Mouse (Mus musculus) lung, embryonic 14.5 days (tissue): ENCODE data around the gene Rassf4. TPM values are rescaled to one million over a fixed set of nuclear protein-coding genes. Genes with fewer than 3 reads are reported as not detected.

Experiments used
- ATAC-seq: fragments of 200-750 bp; cut with Nextera tagmentation; 2 replicates; pipeline ENCODE4 v1.8.0; 2017; ENCODE audit warnings: mild to moderate bottlenecking, moderate TSS enrichment, moderate library complexity; ENCODE audit not compliant: insufficient read depth
- DNase-seq: peaks from one replicate; pipeline ENCODE4 v3.0.0-alpha.2; 2015
- H3K27ac ChIP-seq: fragments of 300-500 bp; sonication (generic); 2 replicates; pipeline ENCODE4 v1.5.1; 2014; ENCODE audit warnings: low read depth, mild to moderate bottlenecking, moderate library complexity
- H3K27me3 ChIP-seq: fragments of 300-500 bp; sonication (generic); 2 replicates; pipeline ENCODE4 v1.6.1; 2014; ENCODE audit warnings: low read length, control low read depth; ENCODE audit not compliant: insufficient read depth
- H3K36me3 ChIP-seq: fragments of 300-500 bp; sonication (generic); 2 replicates; pipeline ENCODE4 v1.6.1; 2014; ENCODE audit warnings: control low read depth; ENCODE audit not compliant: insufficient read depth
- H3K4me1 ChIP-seq: fragments of 300-500 bp; sonication (generic); 2 replicates; pipeline ENCODE4 v1.6.1; 2014; ENCODE audit warnings: antibody characterized with exemption, control low read depth; ENCODE audit not compliant: insufficient read depth
- H3K4me2 ChIP-seq: fragments of 300-500 bp; sonication (generic); 2 replicates; pipeline ENCODE4 v1.6.1; 2014; ENCODE audit warnings: mild to moderate bottlenecking
- H3K4me3 ChIP-seq: fragments of 300-500 bp; sonication (generic); 2 replicates; pipeline ENCODE4 v1.5.1; 2014; ENCODE audit warnings: low read depth, low read length
- H3K9ac ChIP-seq: fragments of 300-500 bp; sonication (generic); 2 replicates; pipeline ENCODE4 v1.6.1; 2014
- H3K9me3 ChIP-seq: fragments of 300-500 bp; sonication (generic); 2 replicates; pipeline ENCODE4 v1.6.1; 2016; ENCODE audit warnings: low read depth, low read length, control low read depth
- CTCF ChIP-seq: IDR thresholded peaks from 2 replicates; pipeline ENCODE4 v1.5.1; 2016; ENCODE audit warnings: antibody characterized with exemption, low read depth
- WGBS: fragments of 180-500 bp; shearing (Covaris S2); extraction: QIAGEN DNeasy Blood & Tissue Kit; methylation state at CpG from one replicate; pipeline ENCODE4 v1.1.7; 2014; 5-methylcytosine and 5-hydroxymethylcytosine counted together
- polyA plus RNA-seq: library from polyadenylated mRNA; unstranded; fragments of >200 nt; fragmentation: Nextera tagmentation; extraction: Ambion mirVana; gene quantifications from 2 replicates; pipeline ENCODE4 v1.2.1, GENCODE M21; 2014

Rassf4 gene
- polyA plus RNA-seq, 1 experiment from 2014 or later: 5.6 TPM

- no peaks in the 10 kb centered on the region for H3K4me1 ChIP-seq
- no peaks in the 10 kb centered on the region for H3K27me3 ChIP-seq
- DNase-seq (no peak), ATAC-seq (no peak)
- H3K4me3 ChIP-seq: no peak overlapping the region
- H3K36me3 ChIP-seq: no peaks in the 10 kb centered on the region
- H3K9ac ChIP-seq: no peak overlapping the region
- no peak overlapping the region for H3K27ac ChIP-seq
- no peak for TF ChIP-seq CTCF
- H3K4me2 ChIP-seq: no peak overlapping the region
- no peaks in the 10 kb centered on the region for H3K9me3 ChIP-seq
- 79% methylated on average over 3 of the region's 3 CpGs for WGBS
Measured at GRCm38 (mm10) chr6:116664830-116665229, 8.9 kb downstream of the Rassf4 start.

- no peak for DNase-seq
- Histone ChIP-seq H3K9me3 (no peaks in the 10 kb centered on the region), H3K4me2 (no peak overlapping the region), H3K27me3 (no peaks in the 10 kb centered on the region), H3K4me3 (no peak overlapping the region), H3K4me1 (no peaks in the 10 kb centered on the region), H3K36me3 (no peaks in the 10 kb centered on the region), H3K27ac (no peak overlapping the region), H3K9ac (no peak overlapping the region)
- no peak for TF ChIP-seq CTCF
- 75% methylated on average over 6 of the region's 6 CpGs for WGBS
- ATAC-seq: no peak
Measured at GRCm38 (mm10) chr6:116664031-116664430, 9.7 kb downstream of the Rassf4 start.

DNA sequence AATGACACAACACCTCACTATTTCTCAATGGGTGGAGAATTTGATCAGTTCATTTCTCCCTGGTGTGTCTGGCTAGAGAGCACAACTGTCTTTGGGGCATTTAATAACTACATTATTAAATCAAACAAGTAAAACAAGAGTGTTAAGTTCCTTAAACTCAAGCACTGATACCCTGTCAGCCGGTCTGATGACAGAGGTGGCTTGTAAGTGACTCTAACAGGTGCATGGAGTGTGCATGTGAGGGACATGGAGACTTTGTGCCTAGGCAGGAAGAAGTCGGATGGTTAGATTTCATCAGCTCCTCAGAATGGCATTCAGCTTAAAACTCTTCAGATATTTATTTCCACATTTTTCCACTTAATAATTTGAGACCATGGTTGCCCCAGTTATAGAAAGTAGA is 10.4 kb downstream of the Rassf4 start:
- Histone ChIP-seq H3K4me1 (no peaks in the 10 kb centered on the region), H3K9ac (no peak overlapping the region), H3K27ac (no peak overlapping the region), H3K27me3 (no peaks in the 10 kb centered on the region), H3K4me3 (no peak overlapping the region), H3K36me3 (no peaks in the 10 kb centered on the region), H3K4me2 (no peak overlapping the region), H3K9me3 (no peaks in the 10 kb centered on the region)
- no peak for TF ChIP-seq CTCF
- DNase-seq (no peak), ATAC-seq (no peak)
- WGBS: 84% methylated on average over 2 of the region's 2 CpGs

DNA sequence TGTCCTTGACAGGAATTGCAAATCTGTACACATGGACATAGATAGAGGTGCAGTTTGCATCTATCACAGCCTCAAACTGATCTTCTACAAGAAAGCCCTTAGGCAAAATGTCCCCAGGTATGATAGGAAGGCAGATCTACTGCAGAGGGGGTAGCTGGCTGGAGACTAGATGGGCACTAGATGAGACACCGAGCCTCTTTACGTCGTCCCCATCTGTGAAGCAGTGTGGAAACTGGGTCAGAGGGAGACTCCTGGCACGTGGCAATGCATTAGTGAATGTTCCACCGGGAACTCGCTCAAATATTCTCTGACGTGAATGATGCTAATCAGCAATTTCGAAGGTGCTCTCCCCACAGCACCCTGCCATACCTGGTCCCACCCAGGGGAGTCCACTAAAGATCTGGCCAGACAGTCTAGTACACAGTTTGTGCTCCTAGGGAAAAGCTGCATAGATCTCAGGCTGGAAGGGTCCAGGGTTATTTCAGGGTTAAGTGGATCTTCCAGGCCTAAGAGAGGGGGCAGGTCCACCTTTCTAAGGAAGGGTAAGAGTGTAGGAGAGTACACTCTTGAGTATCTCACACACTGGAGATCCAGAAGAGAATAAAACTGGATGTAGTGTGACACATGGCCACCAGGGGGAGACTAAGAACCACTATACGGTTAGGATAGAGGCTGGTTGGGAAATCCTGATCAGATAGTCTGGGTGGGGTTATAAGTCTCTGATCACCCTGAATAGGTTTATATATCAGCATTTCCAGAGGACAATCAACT is 19.9 kb downstream of the Rassf4 start:
- 55% methylated on average over 9 of the region's 9 CpGs for WGBS
- no peak overlapping the region for H3K4me3 ChIP-seq
- no peaks in the 10 kb centered on the region for H3K27me3 ChIP-seq
- no peak overlapping the region for H3K9ac ChIP-seq
- peak; percentile 89 for TF ChIP-seq CTCF
- ATAC-seq (peak; percentile 47; the same call in 1 of the 2 replicates), DNase-seq (peak; percentile 90)
- no peaks in the 10 kb centered on the region for H3K9me3 ChIP-seq
- no peak overlapping the region for H3K27ac ChIP-seq
- no peaks in the 10 kb centered on the region for H3K36me3 ChIP-seq
- no peaks in the 10 kb centered on the region for H3K4me1 ChIP-seq
- no peak overlapping the region for H3K4me2 ChIP-seq

GRCm38 (mm10) chr6:116653191-116653590 is 20.6 kb downstream of the Rassf4 start:
- H3K4me3 ChIP-seq: no peak overlapping the region
- H3K4me2 ChIP-seq: no peak overlapping the region
- H3K9ac ChIP-seq: no peak overlapping the region
- ATAC-seq (no peak), DNase-seq (no peak)
- H3K4me1 ChIP-seq: no peaks in the 10 kb centered on the region
- H3K9me3 ChIP-seq: no peaks in the 10 kb centered on the region
- 66% methylated on average over 3 of the region's 3 CpGs for WGBS
- H3K27ac ChIP-seq: no peak overlapping the region
- no peak for TF ChIP-seq CTCF
- H3K27me3 ChIP-seq: no peaks in the 10 kb centered on the region
- no peaks in the 10 kb centered on the region for H3K36me3 ChIP-seq

DNA sequence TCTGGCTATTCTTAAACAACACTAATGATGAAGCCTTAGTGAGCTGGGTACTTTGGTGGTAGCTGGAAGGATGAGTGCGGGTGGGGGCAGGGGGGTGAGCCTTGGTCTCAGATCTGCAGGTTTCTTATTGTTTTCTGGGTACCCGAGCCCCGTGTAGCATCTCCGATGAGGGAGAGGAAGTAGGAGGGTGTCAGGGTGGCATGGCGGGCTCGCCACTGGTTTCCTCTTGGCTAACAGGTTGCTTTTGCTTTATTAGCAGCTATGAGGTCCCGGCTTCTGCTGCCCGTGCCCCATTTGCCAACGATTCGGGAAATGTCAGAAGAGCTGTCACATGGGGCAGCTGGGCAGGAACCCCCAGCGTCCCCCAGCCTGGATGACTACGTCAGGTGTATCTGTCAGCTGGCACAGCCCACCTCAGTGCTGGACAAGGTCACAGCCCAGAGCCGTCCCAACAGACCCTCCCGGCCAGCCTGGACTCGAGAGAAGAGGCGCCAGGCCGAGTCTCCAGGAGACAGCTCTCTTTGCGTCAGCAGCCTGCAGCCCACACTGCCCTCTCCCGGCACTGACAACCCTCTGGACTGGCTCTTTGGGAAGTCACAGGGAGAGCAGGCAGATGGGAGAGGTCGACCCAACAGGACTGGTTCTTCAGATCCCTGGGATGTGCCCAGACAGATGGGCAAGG is 22.2 kb downstream of the Rassf4 start:
- Histone ChIP-seq H3K27ac (no peak overlapping the region), H3K4me1 (no peaks in the 10 kb centered on the region), H3K4me3 (peak overlapping the region; percentile 15; the same call in 1 of the 2 replicates), H3K27me3 (no peaks in the 10 kb centered on the region), H3K4me2 (peak overlapping the region; percentile 43), H3K9me3 (no peaks in the 10 kb centered on the region), H3K36me3 (no peaks in the 10 kb centered on the region), H3K9ac (no peak overlapping the region; the same call in 1 of the 2 replicates)
- peak; percentile 57 for DNase-seq
- no peak for ATAC-seq
- peak; percentile 61 for TF ChIP-seq CTCF
- 57% methylated on average over 20 of the region's 20 CpGs for WGBS

DNA sequence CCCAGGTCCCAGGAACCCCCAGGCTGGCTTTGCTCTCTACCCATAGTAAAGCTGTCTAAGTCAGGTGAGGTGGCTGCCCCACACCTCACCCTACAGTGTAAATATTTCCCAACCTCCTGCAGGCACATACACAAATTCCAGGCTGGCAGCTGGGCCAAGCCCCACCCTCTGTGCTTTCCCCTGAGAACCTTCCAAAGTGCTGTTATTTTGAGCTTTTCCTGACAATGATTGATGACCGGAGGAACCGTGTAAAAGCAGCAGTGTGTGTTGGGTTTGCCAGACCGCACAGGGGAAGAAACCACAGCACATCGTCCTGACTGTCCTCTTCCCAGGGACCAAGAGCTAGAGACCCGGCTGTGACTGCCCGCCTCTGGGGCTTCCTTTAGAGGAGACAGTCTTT is 23.3 kb downstream of the Rassf4 start, which contains the start of gene Depp1:
Gene Depp1, plus strand, starts transcription at position 204 of the 400 bp plus-strand sequence.
- Histone ChIP-seq H3K27me3 (no peaks in the 10 kb centered on the region), H3K36me3 (no peaks in the 10 kb centered on the region), H3K4me1 (no peaks in the 10 kb centered on the region), H3K4me2 (peak within 1 kb of the TSS; percentile 43), H3K9me3 (no peaks in the 10 kb centered on the region), H3K4me3 (peak within 1 kb of the TSS; percentile 17; the same call in 1 of the 2 replicates), H3K9ac (0 out of 2 replicates have a peak within 1 kb of the TSS, but pooled peaks have one; percentile 20), H3K27ac (peak within 1 kb of the TSS; percentile 44; the same call in 1 of the 2 replicates)
- DNase-seq: peak; percentile 68
- no peak for TF ChIP-seq CTCF
- WGBS: 10% methylated on average over 6 of the region's 6 CpGs
- peak; percentile 90 for ATAC-seq
